Mouse (Mus musculus): ENCODE measurements around the gene Ppp3ca. TPM values are rescaled to one million over a fixed set of nuclear protein-coding genes. Genes with fewer than 3 reads are reported as not detected.
A peak's percentile ranks its signal among the peaks of the same experiment; 100 is the strongest.

Gene Ppp3ca
- polyA plus RNA-seq, 1 experiment from 2014 or later = 30.0 TPM

- Histone ChIP-seq H3K4me1 (peaks cover 5% of the 10 kb centered on the region), H3K4me3 (no peak overlapping the region), H3K36me3 (no peaks in the 10 kb centered on the region), H3K27ac (replicated peaks) (no peak overlapping the region), H3K27me3 (ENCODE audit: low read depth, poor library complexity, severe bottlenecking) (no peaks in the 10 kb centered on the region), H3K9me3 (replicated peaks) (no peaks in the 10 kb centered on the region)
- 86% methylated on average over 3 of the region's 3 CpGs for WGBS
- DNase-seq (ENCODE audit: low spot score) = no peak
Measured at GRCm38 (mm10) chr3:136866571-136866970, 196.6 kb downstream of the Ppp3ca start.

GRCm38 (mm10) chr3:136867366-136867765 is 197.4 kb downstream of the Ppp3ca start:
- H3K4me3 ChIP-seq = no peak overlapping the region
- H3K27ac ChIP-seq (replicated peaks) = no peak overlapping the region
- peaks cover 9% of the 10 kb centered on the region for H3K4me1 ChIP-seq
- no peak for DNase-seq (ENCODE audit: low spot score)
- H3K9me3 ChIP-seq (replicated peaks) = no peaks in the 10 kb centered on the region
- WGBS = 94% methylated on average over 2 of the region's 2 CpGs
- no peaks in the 10 kb centered on the region for H3K36me3 ChIP-seq
- no peaks in the 10 kb centered on the region for H3K27me3 ChIP-seq (ENCODE audit: low read depth, poor library complexity, severe bottlenecking)

GRCm38 (mm10) chr3:136871772-136872532 is 202.0 kb downstream of the Ppp3ca start:
- Histone ChIP-seq H3K36me3 (no peaks in the 10 kb centered on the region), H3K27me3 (ENCODE audit: low read depth, poor library complexity, severe bottlenecking) (no peaks in the 10 kb centered on the region), H3K27ac (replicated peaks) (no peak overlapping the region), H3K4me3 (no peak overlapping the region), H3K9me3 (replicated peaks) (no peaks in the 10 kb centered on the region), H3K4me1 (peaks cover 20% of the 10 kb centered on the region)
- DNase-seq (ENCODE audit: low spot score) = no peak
- 89% methylated on average over 14 of the region's 14 CpGs for WGBS

GRCm38 (mm10) chr3:136872533-136873095 is 202.7 kb downstream of the Ppp3ca start:
- H3K27me3 ChIP-seq (ENCODE audit: low read depth, poor library complexity, severe bottlenecking) = no peaks in the 10 kb centered on the region

GRCm38 (mm10) chr3:136873809-136874449 is 204.0 kb downstream of the Ppp3ca start:
- H3K9me3 ChIP-seq (replicated peaks) = no peaks in the 10 kb centered on the region
- 83% methylated on average over 7 of the region's 7 CpGs for WGBS
- no peak overlapping the region for H3K27ac ChIP-seq (replicated peaks)
- no peak for DNase-seq (ENCODE audit: low spot score)
- H3K4me1 ChIP-seq = peaks cover 20% of the 10 kb centered on the region
- H3K4me3 ChIP-seq = no peak overlapping the region
- no peaks in the 10 kb centered on the region for H3K27me3 ChIP-seq (ENCODE audit: low read depth, poor library complexity, severe bottlenecking)
- H3K36me3 ChIP-seq = no peaks in the 10 kb centered on the region

More at GRCm38 (mm10) chr3:136872533-136873095, 202.7 kb downstream of the Ppp3ca start:
- Histone ChIP-seq H3K36me3 (no peaks in the 10 kb centered on the region), H3K4me1 (peaks cover 20% of the 10 kb centered on the region), H3K9me3 (replicated peaks) (no peaks in the 10 kb centered on the region), H3K27ac (replicated peaks) (no peak overlapping the region), H3K4me3 (no peak overlapping the region)
- WGBS = 93% methylated on average over 8 of the region's 8 CpGs
- no peak for DNase-seq (ENCODE audit: low spot score)

GRCm38 (mm10) chr3:136874566-136874965 is 204.6 kb downstream of the Ppp3ca start:
- Histone ChIP-seq H3K4me3 (no peak overlapping the region), H3K27me3 (ENCODE audit: low read depth, poor library complexity, severe bottlenecking) (no peaks in the 10 kb centered on the region), H3K27ac (replicated peaks) (no peak overlapping the region), H3K36me3 (no peaks in the 10 kb centered on the region), H3K4me1 (peaks cover 20% of the 10 kb centered on the region), H3K9me3 (replicated peaks) (no peaks in the 10 kb centered on the region)
- WGBS = 68% methylated on average over 5 of the region's 5 CpGs
- no peak for DNase-seq (ENCODE audit: low spot score)

GRCm38 (mm10) chr3:136887741-136888140 is 217.8 kb downstream of the Ppp3ca start:
- no peaks in the 10 kb centered on the region; the same call in 1 of the 2 replicates for H3K4me1 ChIP-seq
- no peak overlapping the region for H3K27ac ChIP-seq (replicated peaks)
- H3K36me3 ChIP-seq = peaks cover 3% of the 10 kb centered on the region; the same call in 1 of the 2 replicates
- DNase-seq (ENCODE audit: low spot score) = no peak
- H3K9me3 ChIP-seq (replicated peaks) = no peaks in the 10 kb centered on the region
- WGBS = 92% methylated on average over 9 of the region's 9 CpGs
- H3K27me3 ChIP-seq (ENCODE audit: low read depth, poor library complexity, severe bottlenecking) = no peaks in the 10 kb centered on the region
- no peak overlapping the region for H3K4me3 ChIP-seq

GRCm38 (mm10) chr3:136892140-136892539 is 222.2 kb downstream of the Ppp3ca start:
- no peak for DNase-seq (ENCODE audit: low spot score)
- H3K4me3 ChIP-seq = no peak overlapping the region
- H3K9me3 ChIP-seq (replicated peaks) = no peaks in the 10 kb centered on the region
- peaks cover 18% of the 10 kb centered on the region for H3K36me3 ChIP-seq
- H3K27ac ChIP-seq (replicated peaks) = no peak overlapping the region
- peaks cover 14% of the 10 kb centered on the region; the same call in 1 of the 2 replicates for H3K4me1 ChIP-seq
- 77% methylated on average over 3 of the region's 3 CpGs for WGBS
- H3K27me3 ChIP-seq (ENCODE audit: low read depth, poor library complexity, severe bottlenecking) = no peaks in the 10 kb centered on the region

- no peak for DNase-seq (ENCODE audit: low spot score)
- H3K9me3 ChIP-seq (replicated peaks) = no peaks in the 10 kb centered on the region
- H3K4me3 ChIP-seq = no peak overlapping the region
- 0 out of 2 replicates have a peak overlapping the region, but pooled peaks have one; percentile 33 for H3K27ac ChIP-seq (replicated peaks)
- H3K4me1 ChIP-seq = peaks cover 14% of the 10 kb centered on the region; the same call in 1 of the 2 replicates
- WGBS = 69% methylated on average over 18 of the region's 18 CpGs
- no peaks in the 10 kb centered on the region for H3K27me3 ChIP-seq (ENCODE audit: low read depth, poor library complexity, severe bottlenecking)
- H3K36me3 ChIP-seq = peaks cover 18% of the 10 kb centered on the region
Measured at GRCm38 (mm10) chr3:136893596-136894402, 223.9 kb downstream of the Ppp3ca start.

- peaks cover 14% of the 10 kb centered on the region; the same call in 1 of the 2 replicates for H3K4me1 ChIP-seq
- H3K4me3 ChIP-seq = no peak overlapping the region
- H3K36me3 ChIP-seq = peaks cover 18% of the 10 kb centered on the region
- H3K27ac ChIP-seq (replicated peaks) = no peak overlapping the region
- DNase-seq (ENCODE audit: low spot score) = no peak
- H3K9me3 ChIP-seq (replicated peaks) = no peaks in the 10 kb centered on the region
- H3K27me3 ChIP-seq (ENCODE audit: low read depth, poor library complexity, severe bottlenecking) = no peaks in the 10 kb centered on the region
Measured at GRCm38 (mm10) chr3:136895498-136895897, 225.6 kb downstream of the Ppp3ca start.

- no peaks in the 10 kb centered on the region for H3K9me3 ChIP-seq (replicated peaks)
- H3K27ac ChIP-seq (replicated peaks) = no peak overlapping the region
- H3K36me3 ChIP-seq = peaks cover 18% of the 10 kb centered on the region
- no peaks in the 10 kb centered on the region for H3K27me3 ChIP-seq (ENCODE audit: low read depth, poor library complexity, severe bottlenecking)
- DNase-seq (ENCODE audit: low spot score) = no peak
- 94% methylated on average over 4 of the region's 4 CpGs for WGBS
- H3K4me1 ChIP-seq = peaks cover 14% of the 10 kb centered on the region; the same call in 1 of the 2 replicates
- H3K4me3 ChIP-seq = no peak overlapping the region
Measured at GRCm38 (mm10) chr3:136896276-136896675, 226.4 kb downstream of the Ppp3ca start.

GRCm38 (mm10) chr3:136899744-136900143 is 229.8 kb downstream of the Ppp3ca start:
- Histone ChIP-seq H3K27me3 (ENCODE audit: low read depth, poor library complexity, severe bottlenecking) (no peaks in the 10 kb centered on the region), H3K9me3 (replicated peaks) (no peaks in the 10 kb centered on the region)
- 76% methylated on average over 2 of the region's 2 CpGs for WGBS

More at GRCm38 (mm10) chr3:136899744-136900143, 229.8 kb downstream of the Ppp3ca start:
- no peaks in the 10 kb centered on the region for H3K4me1 ChIP-seq
- no peak overlapping the region for H3K4me3 ChIP-seq
- no peak overlapping the region for H3K27ac ChIP-seq (replicated peaks)
- DNase-seq (ENCODE audit: low spot score) = no peak
- H3K36me3 ChIP-seq = peaks cover 21% of the 10 kb centered on the region
